Mouse (Mus musculus) central nervous system, embryonic 14 days (tissue): ENCODE measurements around the gene Tead2. TPM values are rescaled to one million over a fixed set of nuclear protein-coding genes. Genes with fewer than 3 reads are reported as not detected.

ENCODE experiments used
- polyA plus RNA-seq: library from polyadenylated mRNA; depleted of rRNA; stranded (reverse); fragments of >200 nt; gene quantifications from 2 replicates; pipeline ENCODE4 v1.2.3, GENCODE M21; 2012; rRNA removed

The Tead2 gene
- polyA plus RNA-seq = 257 and 271 TPM in 2 replicates

DNA sequence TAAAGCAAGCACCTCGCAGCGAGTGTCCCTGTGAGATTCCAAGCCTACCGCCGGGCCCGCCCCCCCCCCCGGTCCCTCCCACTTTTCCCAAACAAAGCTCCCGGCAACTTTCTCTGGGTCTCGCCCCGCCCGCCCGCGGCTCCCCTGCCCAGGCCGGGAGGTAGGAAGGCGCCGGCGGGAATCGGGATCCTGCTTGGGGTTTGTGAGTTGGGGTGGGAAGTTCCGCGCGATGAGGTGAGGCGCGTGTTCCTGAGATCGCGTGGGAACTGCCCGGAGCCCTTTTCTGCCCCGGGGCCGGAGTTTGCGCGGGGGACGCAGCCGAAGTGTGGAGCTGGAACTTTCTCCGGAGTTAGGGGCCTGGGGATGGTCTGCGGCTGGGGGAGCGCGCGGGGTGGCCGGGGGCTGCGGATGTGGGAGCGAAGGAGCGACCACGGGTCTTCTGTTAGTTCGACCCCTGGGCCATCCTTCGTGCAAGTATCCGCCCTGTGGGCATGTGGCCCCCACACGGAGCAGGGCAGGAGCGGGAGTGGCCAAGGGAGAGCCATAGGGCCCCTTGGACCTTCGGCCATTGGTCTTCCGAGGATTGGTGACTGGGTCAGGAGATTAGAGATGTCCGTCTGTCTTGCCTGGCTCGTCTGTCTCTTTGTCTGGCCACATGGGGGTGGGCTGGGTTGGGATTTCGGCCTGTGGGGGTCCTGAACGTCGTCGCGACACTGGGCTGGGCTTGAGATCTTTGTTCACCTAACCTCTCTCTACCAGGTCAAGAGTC, at the start of gene Tead2:
TSS of gene Tead2 (plus strand) at position 81 of the 769 bp plus-strand sequence.

GRCm38 (mm10) chr7:45179469-45179868, 36.1 kb upstream of the Tead2 start, which contains the start of gene Gfy:
Gene Gfy, minus strand, starts transcription at chr7:45179569.

GRCm38 (mm10) chr7:45180896-45181477, 34.6 kb upstream of the Tead2 start, which contains the start of gene Pth2:
Gene Pth2, plus strand, starts transcription at chr7:45180995.

GRCm38 (mm10) chr7:45204380-45205143, 11.0 kb upstream of the Tead2 start, which contains the start of gene Ccdc155:
Gene Ccdc155, minus strand, starts transcription at chr7:45204892.

GRCm38 (mm10) chr7:45211851-45212251, 3.7 kb upstream of the Tead2 start, which contains the start of gene Dkkl1:
Gene Dkkl1, minus strand, starts transcription at chr7:45212147.

GRCm38 (mm10) chr7:45238723-45239496, 23.4 kb downstream of the Tead2 start, which contains the start of gene Cd37:
Gene Cd37, minus strand, starts transcription at chr7:45239115.

DNA sequence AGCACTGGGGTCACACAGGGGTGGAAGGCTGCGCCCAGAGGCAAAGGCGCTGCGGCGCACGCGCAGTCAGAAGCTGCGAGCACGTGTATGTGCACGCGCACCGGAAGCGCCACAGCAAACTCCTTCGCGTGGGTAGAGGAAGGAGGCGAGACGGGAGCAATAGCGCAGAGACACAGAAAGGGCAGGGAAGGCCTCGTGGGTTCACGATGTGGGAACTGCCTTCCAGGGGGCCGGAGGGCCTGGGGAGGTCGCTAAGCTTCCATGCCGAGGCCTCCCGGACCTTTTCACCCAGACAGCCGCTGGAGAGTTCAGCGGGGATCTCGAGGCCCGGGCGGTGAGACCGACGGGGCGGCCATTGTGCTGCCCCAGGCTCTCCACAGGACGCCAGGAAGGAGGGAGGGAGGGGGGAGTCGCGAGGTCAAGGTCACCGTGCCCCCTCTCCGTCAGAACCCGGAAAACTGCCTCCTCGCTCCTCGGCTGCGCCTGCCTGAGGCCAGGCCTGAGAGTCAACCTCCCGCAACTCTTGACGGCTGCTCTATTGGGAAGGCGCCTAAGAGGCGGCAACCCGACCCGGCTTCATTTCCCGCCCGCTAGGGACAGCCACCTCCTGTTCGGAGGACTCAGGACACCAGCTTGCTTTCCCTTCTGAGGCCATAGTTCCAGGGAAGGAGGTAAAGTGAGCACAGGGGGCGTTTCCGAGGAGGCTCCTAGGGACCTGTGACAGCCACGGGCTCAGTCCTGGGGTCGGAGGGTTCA, 25.3 kb downstream of the Tead2 start, which contains the start of gene Slc6a16:
TSS of gene Slc6a16 (plus strand) at position 453 of the 756 bp plus-strand sequence.

DNA sequence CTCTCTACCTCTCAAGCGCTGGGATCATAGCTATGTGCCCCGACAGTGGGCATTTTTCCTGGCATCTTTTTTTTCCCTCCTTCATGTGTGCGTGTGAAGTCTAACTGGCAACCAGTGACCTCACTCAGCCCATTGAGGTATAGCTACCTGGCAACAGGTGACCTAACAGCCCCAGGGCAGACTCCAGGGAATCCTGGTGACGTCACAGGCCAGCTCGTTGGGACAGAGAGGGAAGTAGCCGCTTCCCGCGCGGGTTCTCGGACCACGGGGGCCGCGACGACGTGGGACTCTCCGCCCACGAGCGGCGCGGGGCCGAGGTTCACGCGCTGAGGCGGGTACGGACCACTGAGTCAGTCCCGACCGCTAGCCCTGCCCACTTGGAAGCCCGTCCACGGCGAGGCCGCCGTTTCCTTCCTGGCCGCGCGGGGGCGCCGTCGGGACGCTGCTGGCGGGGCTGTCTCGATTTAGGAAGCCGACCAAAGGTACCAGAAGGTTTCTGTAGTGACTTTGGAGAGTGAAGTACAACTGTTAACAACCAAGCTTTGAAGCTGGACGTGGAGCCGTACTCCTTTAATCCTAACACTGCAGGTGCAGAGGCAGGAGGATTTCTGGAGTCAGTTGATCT, 61.7 kb downstream of the Tead2 start, which contains the start of gene Slc6a21:
TSS of gene Slc6a21 (plus strand) at position 378 of the 625 bp plus-strand sequence.

Other genes with a start within 250 kb of the Tead2 start
- 110 and 111 TPM in 2 replicates for gene Cpt1c, start 240.9 kb upstream of the Tead2 start, polyA plus RNA-seq
- 763 and 875 TPM in 2 replicates for gene Prmt1, start 229.2 kb upstream of the Tead2 start, polyA plus RNA-seq
- 131 and 137 TPM in 2 replicates for gene Irf3, start 218.1 kb upstream of the Tead2 start, polyA plus RNA-seq
- gene Bcl2l12, start 217.0 kb upstream of the Tead2 start, polyA plus RNA-seq = 31.9 and 33.7 TPM in 2 replicates
- 117 and 120 TPM in 2 replicates for gene Scaf1, start 199.4 kb upstream of the Tead2 start, polyA plus RNA-seq
- 18.7 and 27.8 TPM in 2 replicates for gene Rras, start 197.8 kb upstream of the Tead2 start, polyA plus RNA-seq
- gene Prr12, start 162.9 kb upstream of the Tead2 start, polyA plus RNA-seq = 19.6 and 25.2 TPM in 2 replicates
- 88.9 and 93.3 TPM in 2 replicates for gene Nosip, start 153.3 kb upstream of the Tead2 start, polyA plus RNA-seq
- gene Prrg2, start 153.1 kb upstream of the Tead2 start, polyA plus RNA-seq = 24.3 and 28.4 TPM in 2 replicates
- 110 and 224 TPM in 2 replicates for gene Rcn3, start 123.5 kb upstream of the Tead2 start, polyA plus RNA-seq
- 15.9 and 27.0 TPM in 2 replicates for gene Fcgrt, start 111.9 kb upstream of the Tead2 start, polyA plus RNA-seq
- gene Rps11, start 91.3 kb upstream of the Tead2 start, polyA plus RNA-seq = 611 and 637 TPM in 2 replicates
- 2,227 and 2,905 TPM in 2 replicates for gene Rpl13a, start 87.0 kb upstream of the Tead2 start, polyA plus RNA-seq
- 0.25 TPM in 2 replicates for gene Gm45713, start 79.5 kb upstream of the Tead2 start, polyA plus RNA-seq
- gene Flt3l, start 79.3 kb upstream of the Tead2 start, polyA plus RNA-seq = 7.7 and 10.8 TPM in 2 replicates
- 129 and 134 TPM in 2 replicates for gene Pih1d1, start 61.5 kb upstream of the Tead2 start, polyA plus RNA-seq
- gene Aldh16a1, start 61.2 kb upstream of the Tead2 start, polyA plus RNA-seq = 31.8 and 33.0 TPM in 2 replicates
- gene Slc17a7, start 51.8 kb upstream of the Tead2 start, polyA plus RNA-seq = 12.2 and 25.0 TPM in 2 replicates
- gene Gfy, start 36.2 kb upstream of the Tead2 start, polyA plus RNA-seq = 0.05 and 0.21 TPM in 2 replicates
- 0.20 and 0.23 TPM in 2 replicates for gene Pth2, start 34.8 kb upstream of the Tead2 start, polyA plus RNA-seq
- gene Ccdc155, start 10.9 kb upstream of the Tead2 start, polyA plus RNA-seq = 0.88 and 1.1 TPM in 2 replicates
- gene Dkkl1, start 3.6 kb upstream of the Tead2 start, polyA plus RNA-seq = 2.0 and 3.2 TPM in 2 replicates
- gene Cd37, start 23.4 kb downstream of the Tead2 start, polyA plus RNA-seq = 1.6 and 1.8 TPM in 2 replicates
- 0.61 and 0.96 TPM in 2 replicates for gene Slc6a16, start 25.3 kb downstream of the Tead2 start, polyA plus RNA-seq
- gene Slc6a21, start 61.8 kb downstream of the Tead2 start, polyA plus RNA-seq = not detected in 2 replicates
- gene Trpm4, start 118.0 kb downstream of the Tead2 start, polyA plus RNA-seq = 16.8 and 23.9 TPM in 2 replicates
- 1.1 and 3.8 TPM in 2 replicates for gene Hrc, start 119.5 kb downstream of the Tead2 start, polyA plus RNA-seq
- gene Ppfia3, start 151.3 kb downstream of the Tead2 start, polyA plus RNA-seq = 44.2 and 45.9 TPM in 2 replicates
- 14.4 and 15.8 TPM in 2 replicates for gene Lin7b, start 154.8 kb downstream of the Tead2 start, polyA plus RNA-seq
- gene Snrnp70, start 180.0 kb downstream of the Tead2 start, polyA plus RNA-seq = 864 and 911 TPM in 2 replicates
- not detected in 2 replicates for gene Kcna7, start 189.9 kb downstream of the Tead2 start, polyA plus RNA-seq
- 0.10 and 0.91 TPM in 2 replicates for gene Ntf5, start 197.9 kb downstream of the Tead2 start, polyA plus RNA-seq
- 1.1 and 1.3 TPM in 2 replicates for gene Lhb, start 205.1 kb downstream of the Tead2 start, polyA plus RNA-seq
- gene Gys1, start 219.1 kb downstream of the Tead2 start, polyA plus RNA-seq = 22.6 and 27.0 TPM in 2 replicates
- gene Ruvbl2, start 222.3 kb downstream of the Tead2 start, polyA plus RNA-seq = 139 and 159 TPM in 2 replicates
- 1,642 and 1,691 TPM in 2 replicates for gene Ftl1, start 244.1 kb downstream of the Tead2 start, polyA plus RNA-seq